Mouse (Mus musculus) right cerebral cortex, postnatal 14 days (tissue): ENCODE data around the gene Cbx4.

Experiments used
- DNase-seq: peaks from one replicate; pipeline ENCODE4 v3.0.0; 2022

The Cbx4 gene

GRCm38 (mm10) chr11:119086144-119086971 is at the start of gene Cbx4:
Cbx4 (minus strand) TSS chr11:119086221.
- peak; percentile 92 for DNase-seq

GRCm38 (mm10) chr11:119134586-119134985 is 48.6 kb upstream of the Cbx4 start:
- DNase-seq: no peak

GRCm38 (mm10) chr11:119133437-119134221 is 47.6 kb upstream of the Cbx4 start:
- peak; percentile 53 for DNase-seq

GRCm38 (mm10) chr11:119132198-119133035 is 46.4 kb upstream of the Cbx4 start:
- no peak for DNase-seq

GRCm38 (mm10) chr11:119130081-119130765 is 44.2 kb upstream of the Cbx4 start:
- no peak for DNase-seq

GRCm38 (mm10) chr11:119129281-119130058 is 43.4 kb upstream of the Cbx4 start:
- no peak for DNase-seq

GRCm38 (mm10) chr11:119128668-119129280 is 42.8 kb upstream of the Cbx4 start:
- DNase-seq: no peak

- no peak for DNase-seq
Measured at GRCm38 (mm10) chr11:119127686-119128473, 41.9 kb upstream of the Cbx4 start.

- DNase-seq: no peak
Measured at GRCm38 (mm10) chr11:119127147-119127546, 41.1 kb upstream of the Cbx4 start.

GRCm38 (mm10) chr11:119125929-119126861 is 40.2 kb upstream of the Cbx4 start:
- peak; percentile 50 for DNase-seq

GRCm38 (mm10) chr11:119124536-119124935 is 38.5 kb upstream of the Cbx4 start:
- DNase-seq: no peak

- no peak for DNase-seq
Measured at GRCm38 (mm10) chr11:119123522-119124319, 37.7 kb upstream of the Cbx4 start.

- DNase-seq: no peak
Measured at GRCm38 (mm10) chr11:119122396-119122795, 36.4 kb upstream of the Cbx4 start.

- DNase-seq: no peak
Measured at GRCm38 (mm10) chr11:119118905-119119304, 32.9 kb upstream of the Cbx4 start.

GRCm38 (mm10) chr11:119117945-119118344 is 31.9 kb upstream of the Cbx4 start:
- DNase-seq: no peak

GRCm38 (mm10) chr11:119116992-119117391 is 31.0 kb upstream of the Cbx4 start:
- DNase-seq: no peak

- DNase-seq: no peak
Measured at GRCm38 (mm10) chr11:119112721-119113120, 26.7 kb upstream of the Cbx4 start.

- no peak for DNase-seq
Measured at GRCm38 (mm10) chr11:119111345-119111744, 25.3 kb upstream of the Cbx4 start.
